Mouse (Mus musculus) lung, embryonic 15.5 days (tissue): ENCODE results near the gene Celsr3. TPM values are rescaled to one million over a fixed set of nuclear protein-coding genes. Genes with fewer than 3 reads are reported as not detected.

Experiments
- ATAC-seq: fragments of 200-750 bp; cut with Nextera tagmentation; 2 replicates; pipeline ENCODE4 v1.8.0; 2017; ENCODE audit warnings: moderate number of reproducible peaks, borderline replicate concordance; ENCODE audit not compliant: low FRiP score, low TSS enrichment; ENCODE audit errors: extremely low read depth
- H3K27ac ChIP-seq: fragments of 300-500 bp; sonication (generic); 2 replicates; pipeline ENCODE4 v1.5.1; 2015; ENCODE audit warnings: moderate library complexity, mild to moderate bottlenecking, inconsistent platforms
- H3K27me3 ChIP-seq: fragments of 300-500 bp; sonication (generic); 2 replicates; pipeline ENCODE4 v1.6.1; 2015; ENCODE audit warnings: inconsistent platforms
- H3K36me3 ChIP-seq: fragments of 300-500 bp; sonication (generic); 2 replicates; pipeline ENCODE4 v1.6.1; 2015; ENCODE audit warnings: inconsistent platforms
- H3K4me1 ChIP-seq: fragments of 300-500 bp; sonication (generic); 2 replicates; pipeline ENCODE4 v1.6.1; 2015; ENCODE audit warnings: inconsistent platforms
- H3K4me2 ChIP-seq: fragments of 300-500 bp; sonication (generic); 2 replicates; pipeline ENCODE4 v1.6.1; 2015; ENCODE audit warnings: inconsistent platforms, mild to moderate bottlenecking, moderate library complexity
- H3K4me3 ChIP-seq: fragments of 300-500 bp; sonication (generic); 2 replicates; pipeline ENCODE4 v1.5.1; 2015; ENCODE audit warnings: mild to moderate bottlenecking, inconsistent platforms
- H3K9ac ChIP-seq: fragments of 300-500 bp; sonication (generic); 2 replicates; pipeline ENCODE4 v1.6.1; 2015; ENCODE audit warnings: inconsistent platforms
- H3K9me3 ChIP-seq: fragments of 300-500 bp; sonication (generic); 2 replicates; pipeline ENCODE4 v1.6.1; 2016; ENCODE audit warnings: inconsistent platforms
- WGBS: fragments of 180-500 bp; shearing (Covaris S2); methylation state at CpG from one replicate; pipeline ENCODE4 v1.1.7; 2015; 5-methylcytosine and 5-hydroxymethylcytosine counted together
- polyA plus RNA-seq: library from polyadenylated mRNA; unstranded; fragments of >200 nt; fragmentation: Nextera tagmentation; extraction: Ambion mirVana; gene quantifications from 2 replicates; pipeline ENCODE4 v1.2.1, GENCODE M21; 2015

Gene Celsr3
- polyA plus RNA-seq, 1 experiment from 2014 or later: 0.14 TPM

DNA sequence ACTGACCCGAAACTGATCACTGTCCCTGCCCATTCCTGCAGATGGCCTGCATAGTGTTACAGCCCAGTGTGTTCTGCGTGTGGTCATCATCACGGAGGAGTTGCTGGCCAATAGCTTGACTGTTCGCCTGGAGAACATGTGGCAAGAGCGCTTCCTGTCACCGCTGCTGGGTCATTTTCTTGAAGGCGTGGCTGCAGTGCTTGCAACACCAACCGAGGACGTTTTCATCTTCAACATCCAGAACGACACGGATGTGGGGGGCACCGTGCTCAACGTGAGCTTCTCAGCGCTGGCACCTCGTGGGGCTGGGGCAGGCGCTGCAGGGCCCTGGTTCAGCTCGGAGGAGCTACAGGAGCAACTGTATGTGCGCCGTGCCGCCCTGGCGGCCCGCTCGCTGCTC lies 5.5 kb downstream of the Celsr3 start:
- no peaks in the 10 kb centered on the region for H3K36me3 ChIP-seq
- no peak overlapping the region for H3K27ac ChIP-seq
- H3K4me3 ChIP-seq: peak overlapping the region; percentile 43
- peak overlapping the region; percentile 87 for H3K4me2 ChIP-seq
- no peak for ATAC-seq
- peaks cover 19% of the 10 kb centered on the region for H3K4me1 ChIP-seq
- 4% methylated on average over 23 of the region's 23 CpGs for WGBS
- H3K27me3 ChIP-seq: peaks cover 74% of the 10 kb centered on the region
- no peak overlapping the region for H3K9ac ChIP-seq
- H3K9me3 ChIP-seq: no peaks in the 10 kb centered on the region

- no peak overlapping the region for H3K9ac ChIP-seq
- H3K4me3 ChIP-seq: peak overlapping the region; percentile 43
- 5% methylated on average over 33 of the region's 46 CpGs for WGBS
These were observed 6.4 kb downstream of the Celsr3 start for GRCm38 (mm10) chr9:108832390-108833108.

GRCm38 (mm10) chr9:108842989-108843388 lies 16.9 kb downstream of the Celsr3 start:
- no peak overlapping the region for H3K4me3 ChIP-seq
- ATAC-seq: peak; percentile 12; the same call in 1 of the 2 replicates
- no peak overlapping the region for H3K27ac ChIP-seq
- no peaks in the 10 kb centered on the region for H3K9me3 ChIP-seq
- WGBS: 15% methylated on average over 14 of the region's 14 CpGs
- no peaks in the 10 kb centered on the region for H3K4me1 ChIP-seq
- peak overlapping the region; percentile 37; the same call in 1 of the 2 replicates for H3K4me2 ChIP-seq
- no peak overlapping the region for H3K9ac ChIP-seq
- H3K27me3 ChIP-seq: peaks cover 10% of the 10 kb centered on the region; the same call in 1 of the 2 replicates
- H3K36me3 ChIP-seq: no peaks in the 10 kb centered on the region

More at GRCm38 (mm10) chr9:108832390-108833108, 6.4 kb downstream of the Celsr3 start:
- H3K9me3 ChIP-seq: no peaks in the 10 kb centered on the region
- peak overlapping the region; percentile 87 for H3K4me2 ChIP-seq
- peak; percentile 99 for ATAC-seq
- peaks cover 66% of the 10 kb centered on the region for H3K27me3 ChIP-seq
- H3K27ac ChIP-seq: no peak overlapping the region
- no peaks in the 10 kb centered on the region for H3K36me3 ChIP-seq
- peaks cover 13% of the 10 kb centered on the region for H3K4me1 ChIP-seq

GRCm38 (mm10) chr9:108845390-108845789 lies 19.3 kb downstream of the Celsr3 start:
- Histone ChIP-seq H3K27me3 (peaks cover 15% of the 10 kb centered on the region; the same call in 1 of the 2 replicates), H3K27ac (no peak overlapping the region), H3K4me2 (no peak overlapping the region), H3K4me1 (no peaks in the 10 kb centered on the region), H3K9me3 (no peaks in the 10 kb centered on the region), H3K9ac (no peak overlapping the region), H3K36me3 (no peaks in the 10 kb centered on the region), H3K4me3 (no peak overlapping the region)
- WGBS: 76% methylated on average over 5 of the region's 5 CpGs
- no peak for ATAC-seq

GRCm38 (mm10) chr9:108847374-108847773 lies 21.3 kb downstream of the Celsr3 start:
- Histone ChIP-seq H3K27me3 (peaks cover 14% of the 10 kb centered on the region; the same call in 1 of the 2 replicates), H3K4me2 (no peak overlapping the region), H3K9ac (no peak overlapping the region), H3K36me3 (no peaks in the 10 kb centered on the region), H3K4me3 (no peak overlapping the region), H3K4me1 (no peaks in the 10 kb centered on the region), H3K27ac (no peak overlapping the region), H3K9me3 (no peaks in the 10 kb centered on the region)
- no peak for ATAC-seq
- 62% methylated on average over 4 of the region's 4 CpGs for WGBS

GRCm38 (mm10) chr9:108848419-108848818 lies 22.3 kb downstream of the Celsr3 start:
- H3K27ac ChIP-seq: no peak overlapping the region
- H3K9me3 ChIP-seq: no peaks in the 10 kb centered on the region
- no peak for ATAC-seq
- 57% methylated on average over 17 of the region's 17 CpGs for WGBS
- no peaks in the 10 kb centered on the region for H3K36me3 ChIP-seq
- H3K4me2 ChIP-seq: no peak overlapping the region
- peaks cover 6% of the 10 kb centered on the region; the same call in 1 of the 2 replicates for H3K27me3 ChIP-seq
- H3K4me3 ChIP-seq: no peak overlapping the region
- H3K4me1 ChIP-seq: peaks cover 3% of the 10 kb centered on the region; the same call in 1 of the 2 replicates
- H3K9ac ChIP-seq: no peak overlapping the region

DNA sequence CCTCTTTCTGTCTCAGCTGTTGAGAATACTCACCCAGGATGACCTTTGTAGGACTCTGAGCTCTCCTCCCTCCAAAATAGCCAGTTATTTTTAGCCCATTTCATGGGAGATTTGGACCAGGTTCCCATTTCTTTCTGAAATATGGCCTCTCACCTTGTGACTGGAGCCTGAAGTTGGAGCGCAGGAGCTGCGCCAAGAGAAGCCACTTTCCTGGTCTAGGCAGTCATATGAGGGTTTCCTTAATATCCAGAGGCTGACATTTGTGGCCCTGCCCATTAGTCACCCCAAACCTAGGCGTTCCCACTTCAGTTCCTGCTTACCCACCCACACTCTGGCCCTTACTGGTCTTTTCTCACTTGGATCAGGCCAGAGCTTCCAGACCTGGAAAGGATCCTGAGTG lies 26.9 kb downstream of the Celsr3 start, which contains the start of gene Slc26a6:
Gene Slc26a6 (plus strand): TSS at position 308 of the 400 bp plus-strand sequence.
- peak within 1 kb of the TSS; percentile 68 for H3K4me3 ChIP-seq
- no peak for ATAC-seq
- H3K9ac ChIP-seq: peak within 1 kb of the TSS; percentile 63

DNA sequence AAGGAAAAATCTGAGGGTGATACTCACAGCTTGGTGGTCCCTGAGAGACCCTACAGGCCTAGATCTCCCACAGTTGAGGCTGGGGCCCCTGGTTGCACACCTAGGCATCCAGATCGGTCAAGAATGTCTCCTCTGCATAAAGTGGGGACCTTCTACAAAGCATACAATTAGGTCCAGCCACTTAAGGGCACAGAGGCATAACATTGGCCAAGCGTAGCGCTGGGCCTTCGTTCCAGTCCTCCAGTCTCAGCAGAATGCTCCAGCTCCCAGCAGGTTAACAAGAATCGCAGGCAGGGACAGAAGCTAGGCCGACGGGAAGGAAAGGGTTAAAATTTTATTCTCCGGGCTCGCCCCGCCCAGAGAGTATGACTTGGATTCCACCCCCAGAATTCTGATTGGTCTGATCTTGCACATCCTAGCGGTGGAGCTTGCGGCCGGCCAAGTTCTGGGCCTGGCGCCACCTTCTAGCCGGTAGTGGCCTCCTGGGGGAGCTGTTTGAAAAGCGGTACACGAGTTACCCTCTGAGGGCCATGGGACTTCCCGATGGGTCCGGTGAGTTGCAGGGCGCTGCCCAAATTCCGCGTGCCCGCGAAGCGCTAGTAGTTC lies 27.6 kb downstream of the Celsr3 start:
- peak overlapping the region; percentile 91 for H3K27ac ChIP-seq
- H3K4me2 ChIP-seq: peak overlapping the region; percentile 86
- peak; percentile 94 for ATAC-seq
- peak overlapping the region; percentile 63 for H3K9ac ChIP-seq
- H3K4me1 ChIP-seq: peaks cover 20% of the 10 kb centered on the region
- H3K9me3 ChIP-seq: no peaks in the 10 kb centered on the region
- H3K4me3 ChIP-seq: peak overlapping the region; percentile 68
- 3% methylated on average over 25 of the region's 25 CpGs for WGBS
- H3K27me3 ChIP-seq: 0 out of 2 replicates have a peak, but pooled peaks cover 2% of the 10 kb centered on the region
- H3K36me3 ChIP-seq: no peaks in the 10 kb centered on the region

More for the DNA sequence above, 26.9 kb downstream of the Celsr3 start, which contains the start of gene Slc26a6:
- H3K9me3 ChIP-seq: no peaks in the 10 kb centered on the region
- WGBS: 77% methylated on average over 3 of the region's 3 CpGs
- H3K27me3 ChIP-seq: 0 out of 2 replicates have a peak, but pooled peaks cover 5% of the 10 kb centered on the region
- no peaks in the 10 kb centered on the region for H3K36me3 ChIP-seq
- peaks cover 20% of the 10 kb centered on the region for H3K4me1 ChIP-seq
- H3K4me2 ChIP-seq: peak within 1 kb of the TSS; percentile 86
- peak within 1 kb of the TSS; percentile 91 for H3K27ac ChIP-seq

GRCm38 (mm10) chr9:108854241-108854696 lies 28.1 kb downstream of the Celsr3 start:
- H3K9me3 ChIP-seq: no peaks in the 10 kb centered on the region
- H3K4me1 ChIP-seq: peaks cover 20% of the 10 kb centered on the region
- no peaks in the 10 kb centered on the region for H3K27me3 ChIP-seq
- no peaks in the 10 kb centered on the region for H3K36me3 ChIP-seq
- peak; percentile 90 for ATAC-seq
- H3K9ac ChIP-seq: peak overlapping the region; percentile 63
- peak overlapping the region; percentile 91 for H3K27ac ChIP-seq
- WGBS: 0% methylated on average over 28 of the region's 28 CpGs
- peak overlapping the region; percentile 86 for H3K4me2 ChIP-seq
- peak overlapping the region; percentile 68 for H3K4me3 ChIP-seq

GRCm38 (mm10) chr9:108855335-108855734 lies 29.2 kb downstream of the Celsr3 start:
- 49% methylated on average over 5 of the region's 5 CpGs for WGBS
- Histone ChIP-seq H3K9me3 (no peaks in the 10 kb centered on the region), H3K4me1 (peaks cover 20% of the 10 kb centered on the region), H3K36me3 (no peaks in the 10 kb centered on the region), H3K4me2 (peak overlapping the region; percentile 86), H3K27ac (peak overlapping the region; percentile 91; the same call in 1 of the 2 replicates), H3K9ac (0 out of 2 replicates have a peak overlapping the region, but pooled peaks have one; percentile 63), H3K4me3 (peak overlapping the region; percentile 68; the same call in 1 of the 2 replicates), H3K27me3 (no peaks in the 10 kb centered on the region)
- no peak for ATAC-seq

- no peak overlapping the region for H3K4me3 ChIP-seq
- peaks cover 13% of the 10 kb centered on the region for H3K4me1 ChIP-seq
- no peak for ATAC-seq
- no peak overlapping the region for H3K4me2 ChIP-seq
- peaks cover 6% of the 10 kb centered on the region; the same call in 1 of the 2 replicates for H3K36me3 ChIP-seq
- H3K27me3 ChIP-seq: no peaks in the 10 kb centered on the region
- H3K9ac ChIP-seq: no peak overlapping the region
- H3K27ac ChIP-seq: no peak overlapping the region
- WGBS: 61% methylated on average over 8 of the region's 8 CpGs
- H3K9me3 ChIP-seq: no peaks in the 10 kb centered on the region
These were observed 32.8 kb downstream of the Celsr3 start for GRCm38 (mm10) chr9:108858792-108859527.
